Mouse (Mus musculus) spleen, adult 2 months (tissue): Measurements from ENCODE around the gene Depdc5. TPM values are rescaled to one million over a fixed set of nuclear protein-coding genes. Genes with fewer than 3 reads are reported as not detected.
"Not testable (repeated sequence)": the region's sequence is repeated elsewhere in the genome, so short reads cannot be mapped to it uniquely, and the experiment has no call there.

ENCODE experiments used
- DNase-seq, 2 experiments: peaks; one replicate each; pipeline versions ENCODE4 v3.0.0 to v3.0.0-alpha.2; 2012 to 2021; ENCODE audit warnings: low spot score in 2 of 2, low read depth in 1 of 2
- H3K27ac ChIP-seq: fragments of 200-500 bp; 2 replicates; pipeline ENCODE4 v1.5.1; 2012; ENCODE audit warnings: low read length, inconsistent platforms; ENCODE audit not compliant: insufficient read depth
- H3K27me3 ChIP-seq: fragments of 200-500 bp; 2 replicates; pipeline ENCODE4 v1.6.1; 2012; ENCODE audit warnings: mild to moderate bottlenecking, moderate library complexity, low read length, inconsistent platforms; ENCODE audit not compliant: control insufficient read depth, insufficient read depth
- H3K36me3 ChIP-seq: fragments of 200-500 bp; 2 replicates; pipeline ENCODE4 v1.6.1; 2012; ENCODE audit warnings: mild to moderate bottlenecking, low read length, inconsistent platforms; ENCODE audit not compliant: control insufficient read depth, insufficient read depth
- H3K4me1 ChIP-seq: fragments of 200-500 bp; 2 replicates; pipeline ENCODE4 v1.6.1; 2011; ENCODE audit warnings: inconsistent platforms; ENCODE audit not compliant: control insufficient read depth, insufficient read depth, insufficient read length
- H3K4me3 ChIP-seq: fragments of 200-500 bp; 2 replicates; pipeline ENCODE4 v1.5.1; 2011; ENCODE audit warnings: mild to moderate bottlenecking, inconsistent platforms; ENCODE audit not compliant: insufficient read depth, insufficient read length; ENCODE audit errors: extremely low read depth
- CTCF ChIP-seq: fragments of 200-500 bp; IDR thresholded peaks from 2 replicates; pipeline ENCODE4 v1.5.1; 2011; ENCODE audit warnings: mild to moderate bottlenecking, inconsistent platforms; ENCODE audit not compliant: insufficient read depth, insufficient read length, insufficient replicate concordance; ENCODE audit errors: extremely low read depth
- POLR2A ChIP-seq: fragments of 200-500 bp; IDR thresholded peaks from 2 replicates; pipeline ENCODE4 v1.6.1; 2011; ENCODE audit warnings: low read depth, low read length, inconsistent platforms
- WGBS: fragments of 180-500 bp; shearing (Covaris S2); methylation state at CpG from one replicate; pipeline ENCODE4 v1.1.7; 2018; 5-methylcytosine and 5-hydroxymethylcytosine counted together
- polyA plus RNA-seq: library from polyadenylated mRNA; depleted of rRNA; stranded (reverse); fragments of >200 nt; gene quantifications from 2 replicates; pipeline ENCODE4 v1.2.3, GENCODE M21; 2012; rRNA removed

The Depdc5 gene
- 12.4 and 14.4 TPM in 2 replicates for polyA plus RNA-seq

- DNase-seq: peak; percentile 87 to 98
- peaks cover 4% of the 10 kb centered on the region; the same call in 1 of the 2 replicates for H3K4me1 ChIP-seq
- no peaks in the 10 kb centered on the region for H3K27me3 ChIP-seq
- peak within 1 kb of the TSS; percentile 64 for H3K27ac ChIP-seq
- TF ChIP-seq CTCF (no peak), POLR2A (peak; percentile 45; the same call in 1 of the 2 replicates)
- peaks cover 4% of the 10 kb centered on the region; the same call in 1 of the 2 replicates for H3K36me3 ChIP-seq
- under 1% methylated on average over 58 of the region's 64 CpGs for WGBS
- peak within 1 kb of the TSS; percentile 79 for H3K4me3 ChIP-seq
Observed at GRCm38 (mm10) chr5:32863253-32864228, at the start of gene Depdc5. TSS of gene Depdc5 (plus strand) at chr5:32863701.

DNA sequence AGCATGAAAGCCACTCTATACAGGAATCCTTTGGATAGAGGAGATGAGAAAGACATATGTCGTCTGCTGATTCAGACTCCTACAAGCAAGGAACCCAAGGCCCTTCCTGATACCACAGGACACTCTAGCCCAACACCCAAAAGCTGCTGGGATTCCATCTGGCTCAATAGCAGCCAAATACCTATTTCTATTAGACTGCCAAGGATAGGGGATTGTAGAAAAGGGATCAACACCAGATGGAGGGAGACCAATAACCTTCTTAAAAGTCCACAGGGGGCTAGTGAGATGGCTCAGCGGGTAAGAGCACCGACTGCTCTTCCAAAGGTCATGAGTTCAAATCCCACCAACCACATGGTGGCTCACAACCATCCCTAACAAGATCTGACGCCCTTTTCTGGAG is 48.1 kb upstream of the Depdc5 start:
- H3K4me1 ChIP-seq: no peaks in the 10 kb centered on the region
- peaks cover 32% of the 10 kb centered on the region for H3K36me3 ChIP-seq
- no peak overlapping the region for H3K4me3 ChIP-seq
- DNase-seq: no peak
- no peaks in the 10 kb centered on the region for H3K27me3 ChIP-seq
- no peak overlapping the region for H3K27ac ChIP-seq
- 95% methylated on average over 4 of the region's 4 CpGs for WGBS
- TF ChIP-seq POLR2A (no peak), CTCF (no peak)

- H3K4me3 ChIP-seq: no peak overlapping the region
- H3K4me1 ChIP-seq: no peaks in the 10 kb centered on the region
- WGBS: 95% methylated on average over 8 of the region's 8 CpGs
- H3K27me3 ChIP-seq: no peaks in the 10 kb centered on the region
- TF ChIP-seq CTCF: no peak
- no peak for TF ChIP-seq POLR2A
- H3K36me3 ChIP-seq: peaks cover 31% of the 10 kb centered on the region
- H3K27ac ChIP-seq: no peak overlapping the region
- DNase-seq: no peak
Observed at GRCm38 (mm10) chr5:32820471-32820870, 43.0 kb upstream of the Depdc5 start.

GRCm38 (mm10) chr5:32827009-32827408 is 36.5 kb upstream of the Depdc5 start, which contains the start of gene Gm20671:
TSS of gene Gm20671 (minus strand) at chr5:32827109.
- Histone ChIP-seq H3K4me1 (no peaks in the 10 kb centered on the region), H3K27me3 (no peaks in the 10 kb centered on the region), H3K36me3 (peaks cover 26% of the 10 kb centered on the region), H3K4me3 (no peak within 1 kb of the TSS), H3K27ac (no peak within 1 kb of the TSS)
- DNase-seq: no peak
- TF ChIP-seq POLR2A (no peak), CTCF (no peak)
- WGBS: over 99% methylated on average over 7 of the region's 7 CpGs

DNA sequence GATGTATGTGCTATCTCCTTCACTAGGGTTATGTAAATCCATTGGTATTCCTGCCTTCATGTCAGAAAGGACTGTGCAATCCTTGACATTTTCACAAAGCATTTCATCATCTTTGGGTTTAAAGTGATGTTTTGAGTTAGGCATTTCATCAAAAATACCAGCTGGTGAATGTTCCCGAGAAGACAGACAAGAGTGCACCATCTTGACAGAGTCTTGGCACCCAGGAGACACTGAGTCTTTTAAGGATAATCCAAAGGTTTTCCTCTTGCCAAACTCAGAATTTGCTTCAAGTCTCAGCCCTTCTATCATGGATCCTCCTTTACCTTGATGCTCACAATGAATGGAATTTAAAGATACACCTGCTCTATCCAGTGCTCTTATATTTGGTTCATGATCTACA is 34.7 kb upstream of the Depdc5 start:
- H3K36me3 ChIP-seq: peaks cover 26% of the 10 kb centered on the region
- not testable (repeated sequence) for H3K4me3 ChIP-seq, H3K4me1 ChIP-seq, H3K27me3 ChIP-seq, H3K27ac ChIP-seq, DNase-seq
- 80% methylated on average over 1 of the region's 1 CpGs for WGBS

DNA sequence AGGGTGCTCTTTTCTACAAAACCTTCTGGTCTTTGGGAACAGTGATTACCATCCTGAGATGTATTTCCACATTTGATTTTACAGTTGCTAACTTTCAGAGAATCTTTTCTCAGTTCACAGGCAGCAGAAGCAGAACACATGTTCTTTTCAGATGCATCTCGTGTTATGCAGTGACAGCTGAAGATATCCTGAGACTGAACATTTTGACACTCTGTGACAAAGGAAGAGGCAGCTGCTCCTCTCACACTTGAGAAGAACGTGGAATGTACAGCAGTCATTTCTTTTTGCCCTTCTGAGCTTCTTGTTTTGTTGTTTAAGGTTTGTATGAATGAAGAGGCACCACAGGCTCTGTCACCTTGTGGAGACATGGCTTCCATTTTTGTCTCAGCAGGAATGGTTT is 33.4 kb upstream of the Depdc5 start:
- Histone ChIP-seq H3K36me3 (peaks cover 29% of the 10 kb centered on the region), H3K27me3 (no peaks in the 10 kb centered on the region), H3K4me3 (no peak overlapping the region), H3K27ac (no peak overlapping the region), H3K4me1 (no peaks in the 10 kb centered on the region)
- no peak for DNase-seq
- WGBS: 96% methylated on average over 2 of the region's 2 CpGs
- no peak for TF ChIP-seq POLR2A
- no peak for TF ChIP-seq CTCF

DNA sequence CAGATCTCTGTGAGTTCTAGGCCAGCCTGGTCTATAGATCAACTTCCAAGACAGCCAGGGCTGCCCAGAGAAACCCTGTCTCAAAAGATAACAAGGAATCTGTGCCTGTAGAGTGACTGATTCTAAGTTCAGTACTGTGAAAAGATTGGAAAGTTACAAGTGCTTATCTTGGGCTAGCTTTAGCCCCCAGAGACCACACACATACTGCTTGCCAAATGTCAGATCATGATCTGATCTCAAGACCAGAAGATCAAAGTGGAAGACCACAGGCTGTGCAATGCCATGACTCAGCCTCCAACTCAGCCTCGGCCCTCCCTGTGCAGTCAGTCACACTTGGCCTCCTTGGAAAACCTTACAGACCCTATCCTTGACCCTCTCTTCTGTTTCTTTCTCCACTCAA is 29.0 kb upstream of the Depdc5 start:
- 89% methylated on average over 1 of the region's 1 CpGs for WGBS
- Histone ChIP-seq H3K4me1 (no peaks in the 10 kb centered on the region), H3K36me3 (peaks cover 27% of the 10 kb centered on the region), H3K4me3 (no peak overlapping the region), H3K27me3 (no peaks in the 10 kb centered on the region), H3K27ac (no peak overlapping the region)
- TF ChIP-seq POLR2A (no peak), CTCF (no peak)
- no peak for DNase-seq
